Mouse (Mus musculus) embryonic facial prominence, embryonic 15.5 days (tissue): ENCODE results near the gene Vasn. TPM values are rescaled to one million over a fixed set of nuclear protein-coding genes. Genes with fewer than 3 reads are reported as not detected.

ENCODE experiments used
- ATAC-seq: fragments of 200-750 bp; cut with Nextera tagmentation; 2 replicates; pipeline ENCODE4 v1.8.0; 2017; ENCODE audit warnings: low read depth, moderate TSS enrichment; ENCODE audit not compliant: insufficient number of reproducible peaks, low FRiP score, low TSS enrichment
- H3K27ac ChIP-seq: fragments of 300-500 bp; sonication (generic); replicated peaks from 2 replicates; pipeline ENCODE4 v1.5.1; 2015; ENCODE audit warnings: mild to moderate bottlenecking, inconsistent platforms
- H3K27me3 ChIP-seq: fragments of 300-500 bp; sonication (generic); 2 replicates; pipeline ENCODE4 v1.6.1; 2015; ENCODE audit warnings: inconsistent platforms
- H3K36me3 ChIP-seq: fragments of 300-500 bp; sonication (generic); 2 replicates; pipeline ENCODE4 v1.6.1; 2015; ENCODE audit warnings: mild to moderate bottlenecking, inconsistent platforms
- H3K4me1 ChIP-seq: fragments of 300-500 bp; sonication (generic); 2 replicates; pipeline ENCODE4 v1.6.1; 2015; ENCODE audit warnings: inconsistent platforms
- H3K4me2 ChIP-seq: fragments of 300-500 bp; sonication (generic); replicated peaks from 2 replicates; pipeline ENCODE4 v1.6.1; 2015; ENCODE audit warnings: mild to moderate bottlenecking, inconsistent platforms
- H3K4me3 ChIP-seq: fragments of 300-500 bp; sonication (generic); replicated peaks from 2 replicates; pipeline ENCODE4 v1.5.1; 2015; ENCODE audit warnings: mild to moderate bottlenecking, inconsistent platforms
- H3K9ac ChIP-seq: fragments of 300-500 bp; sonication (generic); 2 replicates; pipeline ENCODE4 v1.6.1; 2015; ENCODE audit warnings: inconsistent platforms
- H3K9me3 ChIP-seq: fragments of 300-500 bp; sonication (generic); replicated peaks from 2 replicates; pipeline ENCODE4 v1.6.1; 2016; ENCODE audit warnings: inconsistent platforms
- WGBS: fragments of 180-500 bp; shearing (Covaris S2); methylation state at CpG from one replicate; pipeline ENCODE4 v1.1.7; 2015; 5-methylcytosine and 5-hydroxymethylcytosine counted together
- polyA plus RNA-seq: library from polyadenylated mRNA; unstranded; fragments of >200 nt; fragmentation: Nextera tagmentation; extraction: Ambion mirVana; gene quantifications from 2 replicates; pipeline ENCODE4 v1.2.1, GENCODE M21; 2015

Gene Vasn
- polyA plus RNA-seq, 1 experiment from 2014 or later: 36.8 TPM

DNA sequence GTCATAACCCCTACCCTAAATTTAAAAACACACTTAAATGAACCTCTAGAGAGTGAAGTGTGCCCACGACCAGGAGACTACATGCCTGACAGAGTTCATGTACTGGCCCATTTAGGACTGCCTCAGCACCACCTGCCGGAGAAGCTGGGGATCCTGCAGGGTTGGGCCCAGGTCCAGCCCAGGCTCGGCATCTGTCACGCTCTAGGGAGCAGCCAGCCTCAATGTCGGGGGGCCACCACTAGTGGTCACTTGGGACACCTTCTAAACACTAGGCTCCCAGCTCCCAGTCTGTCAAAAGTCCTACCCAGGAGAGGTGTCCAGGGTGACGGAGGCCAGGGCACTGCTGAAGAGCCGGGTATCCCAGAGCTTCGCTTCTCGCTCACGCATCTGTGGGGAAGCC lies 15.0 kb downstream of the Vasn start:
- H3K4me3 ChIP-seq: no peak overlapping the region
- no peak for ATAC-seq
- H3K9me3 ChIP-seq: no peaks in the 10 kb centered on the region
- peaks cover 31% of the 10 kb centered on the region for H3K36me3 ChIP-seq
- no peaks in the 10 kb centered on the region for H3K27me3 ChIP-seq
- peaks cover 91% of the 10 kb centered on the region for H3K4me1 ChIP-seq
- WGBS: 83% methylated on average over 10 of the region's 10 CpGs
- H3K9ac ChIP-seq: no peak overlapping the region
- no peak overlapping the region for H3K4me2 ChIP-seq
- H3K27ac ChIP-seq: no peak overlapping the region

DNA sequence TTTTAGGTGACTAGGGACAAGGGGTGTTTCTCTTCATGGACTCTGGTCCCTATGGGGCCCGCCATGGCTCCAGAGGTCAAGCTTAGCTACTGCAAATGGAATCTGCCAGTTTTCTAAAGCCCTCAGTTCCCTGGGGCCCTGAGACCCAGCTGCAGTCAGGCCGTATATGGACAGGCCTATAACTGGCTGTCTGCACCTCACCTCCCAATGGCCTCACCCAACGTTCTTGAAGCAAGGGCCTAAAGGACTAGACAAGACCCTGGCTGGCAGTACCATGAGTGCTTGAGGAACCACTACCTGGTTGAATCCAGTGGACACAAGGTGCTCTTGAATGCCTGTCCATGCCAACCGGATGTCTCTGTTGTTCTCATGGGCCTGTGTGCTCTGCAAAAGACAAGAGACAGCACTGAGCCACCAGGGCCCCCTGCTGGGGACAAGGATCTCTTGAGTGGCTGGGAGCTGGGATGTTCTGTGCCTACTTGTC lies 15.6 kb downstream of the Vasn start:
- Histone ChIP-seq H3K9me3 (no peaks in the 10 kb centered on the region), H3K4me2 (no peak overlapping the region), H3K4me3 (no peak overlapping the region), H3K4me1 (peaks cover 87% of the 10 kb centered on the region), H3K9ac (no peak overlapping the region), H3K36me3 (peaks cover 25% of the 10 kb centered on the region), H3K27me3 (no peaks in the 10 kb centered on the region), H3K27ac (peak overlapping the region; percentile 58; the same call in 1 of the 2 replicates)
- no peak for ATAC-seq
- 61% methylated on average over 4 of the region's 4 CpGs for WGBS

DNA sequence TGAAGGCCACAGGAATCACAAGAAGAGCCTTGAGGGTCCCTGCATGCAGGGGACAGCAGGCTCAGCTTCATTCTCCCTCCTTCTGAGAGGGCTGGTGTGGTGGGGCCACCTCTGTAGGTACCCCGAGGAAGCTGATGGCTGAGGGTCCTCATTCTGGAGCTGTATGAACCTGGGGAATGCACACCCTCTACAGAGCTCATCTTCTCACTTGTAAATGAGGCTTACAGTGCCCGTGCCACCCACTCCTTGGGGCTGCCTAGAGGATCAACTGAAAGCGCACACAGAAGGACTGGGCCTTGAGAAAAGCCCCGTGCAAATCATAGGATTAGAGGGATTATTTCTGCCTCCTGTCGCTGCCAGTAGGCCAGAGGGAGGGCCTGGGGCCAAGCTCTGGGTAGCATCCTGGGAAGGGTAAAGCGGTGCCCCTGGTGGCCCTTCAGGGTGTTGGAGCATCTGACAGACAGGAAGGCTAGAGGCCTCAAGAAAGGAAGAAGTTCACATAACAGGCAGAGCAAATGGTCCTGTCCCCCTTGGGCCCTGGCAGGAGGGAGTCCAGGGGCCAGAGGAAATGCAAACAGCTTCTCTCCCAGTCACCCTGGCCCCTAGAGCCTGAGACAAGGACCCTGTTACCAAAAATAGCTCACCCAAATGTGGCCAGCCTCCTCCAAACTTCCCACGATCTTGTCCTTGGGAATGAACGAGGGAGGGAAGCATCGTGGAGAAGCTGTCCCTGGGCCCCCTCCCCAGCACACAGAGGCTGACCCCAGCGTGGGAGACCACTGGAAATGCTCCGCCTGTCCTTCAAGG lies 16.2 kb downstream of the Vasn start:
- no peaks in the 10 kb centered on the region for H3K9me3 ChIP-seq
- whole genome bisulfite sequencing: 22% methylated on average over 11 of the region's 11 CpGs

DNA sequence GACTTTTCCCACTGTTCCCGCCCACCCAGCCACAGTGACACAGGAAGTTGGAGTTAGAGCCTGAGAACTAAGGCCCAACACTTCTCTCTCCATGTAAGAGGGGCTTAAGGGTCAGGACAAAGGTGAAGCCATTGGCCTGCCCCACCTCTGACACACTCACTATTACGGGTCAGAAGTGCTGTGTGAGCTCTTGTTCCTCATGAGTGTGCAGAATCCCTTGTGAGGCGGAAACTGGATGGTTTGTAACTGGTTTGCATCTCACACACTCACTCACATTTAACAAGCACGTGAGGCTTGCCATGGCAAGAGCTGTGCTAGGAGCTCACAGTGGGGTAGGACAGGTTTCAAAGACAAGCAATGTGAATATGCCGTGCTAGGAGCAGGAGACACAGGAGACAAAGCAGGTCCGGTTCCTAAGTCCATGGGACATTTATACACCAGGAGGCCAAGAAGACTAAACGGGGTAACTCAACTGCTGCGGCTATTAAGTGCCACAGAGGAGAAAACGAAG lies 16.9 kb downstream of the Vasn start:
- no peaks in the 10 kb centered on the region for H3K9me3 ChIP-seq
- ATAC-seq: no peak
- H3K36me3 ChIP-seq: peaks cover 23% of the 10 kb centered on the region; the same call in 1 of the 2 replicates
- peak overlapping the region; percentile 92 for H3K27ac ChIP-seq
- no peaks in the 10 kb centered on the region for H3K27me3 ChIP-seq
- peaks cover 74% of the 10 kb centered on the region for H3K4me1 ChIP-seq
- H3K9ac ChIP-seq: no peak overlapping the region
- no peak overlapping the region for H3K4me3 ChIP-seq
- 62% methylated on average over 9 of the region's 9 CpGs for WGBS
- no peak overlapping the region for H3K4me2 ChIP-seq

More for the DNA sequence above, 16.2 kb downstream of the Vasn start:
- peaks cover 22% of the 10 kb centered on the region; the same call in 1 of the 2 replicates for H3K36me3 ChIP-seq
- H3K4me1 ChIP-seq: peaks cover 81% of the 10 kb centered on the region
- H3K4me2 ChIP-seq: no peak overlapping the region; the same call in 1 of the 2 replicates
- no peaks in the 10 kb centered on the region for H3K27me3 ChIP-seq
- no peak for ATAC-seq
- H3K4me3 ChIP-seq: no peak overlapping the region
- H3K9ac ChIP-seq: no peak overlapping the region
- peak overlapping the region; percentile 92 for H3K27ac ChIP-seq

DNA sequence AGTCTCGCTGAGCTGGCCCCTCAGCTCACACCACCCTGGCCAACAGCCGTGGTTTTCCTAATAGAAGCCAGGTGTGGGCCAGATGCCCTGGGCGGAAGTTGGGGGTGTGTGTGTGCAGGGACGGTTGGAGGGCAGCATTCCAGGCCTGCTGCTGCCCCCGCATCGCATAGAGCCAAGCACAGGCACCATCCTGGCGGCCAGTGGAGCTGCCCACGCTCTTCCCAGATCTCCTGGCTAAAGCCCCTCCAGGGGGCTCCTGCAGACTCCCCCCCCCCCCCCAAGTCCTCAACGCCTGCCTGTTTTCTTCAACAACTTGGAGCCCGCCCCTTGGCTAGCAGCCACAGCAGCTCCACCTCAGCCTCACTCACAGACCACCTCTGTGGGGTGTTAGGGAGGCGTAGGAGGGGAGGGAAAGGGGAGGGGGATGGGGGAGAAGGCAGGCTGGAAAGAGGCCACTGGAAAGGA lies 19.1 kb downstream of the Vasn start:
- H3K9me3 ChIP-seq: no peaks in the 10 kb centered on the region
- peak; percentile 91 for ATAC-seq
- peaks cover 55% of the 10 kb centered on the region for H3K4me1 ChIP-seq
- no peak overlapping the region for H3K9ac ChIP-seq
- H3K27ac ChIP-seq: peak overlapping the region; percentile 92
- no peaks in the 10 kb centered on the region for H3K27me3 ChIP-seq
- H3K36me3 ChIP-seq: peaks cover 27% of the 10 kb centered on the region
- 6% methylated on average over 11 of the region's 11 CpGs for WGBS
- H3K4me2 ChIP-seq: peak overlapping the region; percentile 25
- H3K4me3 ChIP-seq: no peak overlapping the region

DNA sequence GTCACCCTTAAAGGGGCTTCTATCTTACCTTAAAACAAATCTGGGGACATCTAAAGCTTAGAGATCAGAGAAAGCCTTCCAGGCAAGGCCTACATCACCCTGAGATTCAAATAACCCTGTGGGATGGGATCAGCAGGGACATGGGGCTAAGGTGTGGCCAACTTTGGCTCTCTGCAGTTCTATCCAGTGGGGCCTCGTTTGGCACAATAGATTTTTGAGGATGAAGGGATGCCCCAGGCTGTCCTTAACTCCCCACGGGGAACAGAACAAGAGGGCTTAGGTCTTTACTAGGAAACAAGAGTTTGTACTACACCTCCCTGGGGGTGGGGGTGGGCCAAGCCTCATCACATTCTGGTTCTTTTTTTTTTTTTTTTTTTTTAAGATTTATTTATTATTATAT lies 19.6 kb downstream of the Vasn start:
- WGBS: 2% methylated on average over 2 of the region's 2 CpGs
- no peak overlapping the region for H3K9ac ChIP-seq

DNA sequence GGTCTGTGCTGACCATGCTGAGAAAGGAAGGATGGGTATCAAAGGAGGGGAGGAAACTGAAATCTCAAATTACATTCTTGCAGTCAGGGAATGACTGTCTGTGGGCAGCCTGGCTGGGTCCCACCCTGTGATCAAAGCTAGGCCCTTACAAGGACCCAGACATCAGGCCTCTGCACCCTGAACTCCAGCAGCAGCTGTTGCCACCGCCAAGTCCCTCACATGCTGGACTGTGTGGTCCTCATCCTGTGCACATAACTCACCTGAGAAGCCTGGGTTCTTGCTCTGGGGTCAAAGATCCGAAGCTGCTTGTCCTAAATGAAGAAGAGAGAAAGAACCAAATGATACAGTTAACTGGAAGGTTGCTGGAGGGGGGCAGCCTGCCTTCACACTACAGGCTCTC lies 21.9 kb downstream of the Vasn start:
- Histone ChIP-seq H3K4me2 (no peak overlapping the region), H3K9ac (no peak overlapping the region), H3K9me3 (no peaks in the 10 kb centered on the region), H3K27ac (no peak overlapping the region), H3K4me1 (peaks cover 28% of the 10 kb centered on the region), H3K36me3 (peaks cover 25% of the 10 kb centered on the region), H3K27me3 (no peaks in the 10 kb centered on the region), H3K4me3 (no peak overlapping the region)
- no peak for ATAC-seq
- 70% methylated on average over 2 of the region's 2 CpGs for whole genome bisulfite sequencing

More for the DNA sequence above, 19.6 kb downstream of the Vasn start:
- H3K9me3 ChIP-seq: no peaks in the 10 kb centered on the region
- peaks cover 28% of the 10 kb centered on the region for H3K36me3 ChIP-seq
- no peak for ATAC-seq
- peak overlapping the region; percentile 92 for H3K27ac ChIP-seq
- no peaks in the 10 kb centered on the region for H3K27me3 ChIP-seq
- H3K4me3 ChIP-seq: no peak overlapping the region
- peaks cover 51% of the 10 kb centered on the region for H3K4me1 ChIP-seq
- 0 out of 2 replicates have a peak overlapping the region, but pooled peaks have one; percentile 25 for H3K4me2 ChIP-seq

DNA sequence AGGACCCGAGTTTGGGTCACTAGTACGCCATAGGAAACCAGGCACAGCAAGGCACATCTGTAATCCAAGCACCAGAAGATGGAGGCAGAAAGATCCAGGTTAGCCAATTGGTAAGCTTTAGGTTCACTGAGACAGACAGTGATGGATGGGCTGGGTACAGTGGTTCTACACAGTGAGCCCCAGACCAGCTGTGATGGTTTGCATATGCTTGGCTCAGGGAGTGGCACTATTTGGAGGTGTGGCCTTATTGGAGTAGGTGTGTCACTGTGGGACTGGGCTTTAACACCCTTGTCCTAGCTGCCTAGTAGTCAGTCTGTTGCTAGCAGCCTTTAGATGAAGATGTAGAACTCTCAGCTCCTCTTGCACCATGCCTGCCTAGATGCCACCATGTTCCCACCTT lies 24.1 kb downstream of the Vasn start:
- Histone ChIP-seq H3K9ac (no peak overlapping the region), H3K4me1 (peaks cover 11% of the 10 kb centered on the region)

DNA sequence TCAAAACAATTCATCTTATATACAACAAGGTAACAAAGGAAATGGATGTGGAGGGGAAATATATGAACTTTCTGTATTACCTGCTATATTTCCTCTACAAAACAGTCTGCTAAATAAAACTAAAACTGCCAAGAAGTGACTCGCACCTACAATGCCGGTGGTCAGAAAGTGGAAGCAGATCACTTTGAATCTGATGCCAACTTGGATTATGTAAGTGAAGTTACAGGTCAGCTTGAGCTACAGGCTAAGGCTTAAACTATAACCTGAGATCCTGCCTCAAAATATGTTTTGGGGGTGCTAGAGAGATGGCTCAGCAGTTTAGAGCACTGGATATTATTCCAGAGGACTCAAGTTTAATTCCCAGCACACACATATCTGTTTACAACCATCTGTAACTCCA lies 26.0 kb downstream of the Vasn start:
- peaks cover 51% of the 10 kb centered on the region for H3K36me3 ChIP-seq
- no peak for ATAC-seq
- H3K4me1 ChIP-seq: no peaks in the 10 kb centered on the region
- H3K4me2 ChIP-seq: no peak overlapping the region
- no peaks in the 10 kb centered on the region for H3K9me3 ChIP-seq
- H3K27me3 ChIP-seq: no peaks in the 10 kb centered on the region
- no peak overlapping the region for H3K27ac ChIP-seq
- no peak overlapping the region for H3K9ac ChIP-seq
- WGBS: 95% methylated on average over 2 of the region's 2 CpGs
- no peak overlapping the region for H3K4me3 ChIP-seq

More for the DNA sequence above, 24.1 kb downstream of the Vasn start:
- Histone ChIP-seq H3K4me2 (no peak overlapping the region), H3K27ac (no peak overlapping the region), H3K36me3 (peaks cover 38% of the 10 kb centered on the region), H3K4me3 (no peak overlapping the region), H3K9me3 (no peaks in the 10 kb centered on the region), H3K27me3 (no peaks in the 10 kb centered on the region)
- ATAC-seq: no peak
- WGBS: 86% methylated on average over 2 of the region's 2 CpGs

DNA sequence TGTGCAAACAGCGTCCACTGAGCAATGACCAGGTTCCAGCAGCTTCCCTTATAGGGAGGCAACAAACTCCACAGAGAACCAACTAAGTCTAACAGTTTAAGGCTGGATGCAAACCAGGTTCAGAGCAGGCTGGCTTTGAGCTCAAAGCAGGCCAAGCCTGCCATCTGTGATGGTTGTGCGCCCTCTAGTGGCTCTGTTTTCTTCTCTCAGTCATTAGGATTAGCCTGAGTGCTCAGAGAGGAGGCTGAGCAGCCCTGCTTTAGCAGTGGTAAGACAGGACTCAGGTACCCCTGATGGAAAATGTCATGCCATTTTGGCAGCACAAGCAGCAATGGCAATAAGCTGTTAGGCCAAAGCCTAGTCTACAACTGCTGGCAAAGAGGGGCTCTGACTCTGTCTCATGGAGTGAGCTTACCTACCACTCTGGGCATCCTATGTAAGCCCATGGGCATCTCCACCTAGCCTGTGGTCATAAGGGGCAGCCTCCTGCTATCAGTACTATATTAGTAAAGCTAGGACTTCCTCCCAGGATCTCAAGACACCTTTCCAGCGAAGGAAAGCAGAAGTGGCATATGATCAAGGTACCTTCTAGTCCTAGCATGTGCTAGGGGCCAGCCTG lies 27.6 kb downstream of the Vasn start:
- Histone ChIP-seq H3K27me3 (no peaks in the 10 kb centered on the region), H3K9me3 (no peaks in the 10 kb centered on the region), H3K9ac (no peak overlapping the region), H3K4me2 (no peak overlapping the region), H3K4me3 (no peak overlapping the region), H3K4me1 (no peaks in the 10 kb centered on the region), H3K27ac (peak overlapping the region; percentile 22), H3K36me3 (peaks cover 47% of the 10 kb centered on the region)
- peak; percentile 79 for ATAC-seq
- WGBS: 25% methylated on average over 3 of the region's 3 CpGs

DNA sequence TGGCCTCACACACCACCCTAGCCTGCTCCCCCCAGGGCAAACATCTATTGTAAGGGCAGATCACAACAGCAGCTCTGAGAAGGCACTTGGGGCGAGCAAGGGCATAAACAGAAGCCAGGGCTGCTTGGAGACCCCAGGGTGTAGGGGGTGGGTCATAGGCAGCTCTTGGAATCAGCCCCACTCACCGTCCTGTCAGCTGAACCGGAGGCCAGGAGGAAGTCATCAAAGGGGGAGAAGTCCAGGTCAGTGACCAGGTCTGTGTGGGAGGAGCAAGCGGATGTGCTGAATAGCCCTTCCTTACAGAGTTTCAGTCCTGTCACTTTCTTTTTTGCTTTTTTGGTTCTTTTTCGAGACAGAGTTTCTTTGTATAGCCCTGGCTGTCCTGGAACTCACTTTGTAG lies 30.6 kb downstream of the Vasn start:
- Histone ChIP-seq H3K9ac (no peak overlapping the region), H3K4me2 (no peak overlapping the region), H3K27me3 (no peaks in the 10 kb centered on the region), H3K27ac (no peak overlapping the region), H3K9me3 (no peaks in the 10 kb centered on the region), H3K4me3 (no peak overlapping the region), H3K36me3 (peaks cover 44% of the 10 kb centered on the region), H3K4me1 (no peaks in the 10 kb centered on the region)
- ATAC-seq: no peak
- WGBS: 69% methylated on average over 5 of the region's 5 CpGs
